Mouse (Mus musculus): ENCODE measurements around the gene Tmem213. TPM values are rescaled to one million over a fixed set of nuclear protein-coding genes. Genes with fewer than 3 reads are reported as not detected.

Gene Tmem213
- total and polyA plus RNA-seq, 3 experiments = not detected

- Histone ChIP-seq H3K4me3 (ENCODE audit: control insufficient read depth in 1 of 2, insufficient read depth in 1 of 2, low read depth in 2 of 2, low read length in 2 of 2) (no peak overlapping the region), H3K27me3 (ENCODE audit: control insufficient read depth in 1 of 2, insufficient read depth in 2 of 2, low read length in 2 of 2) (no peaks in the 10 kb centered on the region), H3K9me3 (replicated peaks; ENCODE audit: insufficient read depth, low read length) (no peaks in the 10 kb centered on the region), H3K27ac (ENCODE audit: control insufficient read depth, low read depth, low read length) (no peak overlapping the region), H3K79me2 (ENCODE audit: control insufficient read depth, insufficient read depth, low read length, poor library complexity) (no peaks in the 10 kb centered on the region), H3K4me1 (ENCODE audit: control insufficient read depth in 1 of 2, insufficient read depth in 2 of 2, low read length in 2 of 2) (no peaks in the 10 kb centered on the region), H3K36me3 (ENCODE audit: control insufficient read depth in 1 of 2, insufficient read depth in 2 of 2, low read length in 2 of 2) (no peaks in the 10 kb centered on the region), H3K9ac (ENCODE audit: control insufficient read depth, low read depth, low read length, poor library complexity, severe bottlenecking) (no peak overlapping the region)
- no peak for TF ChIP-seq TAL1 (IDR thresholded peaks at IDR 0.05; ENCODE audit: low read length)
- no peak for TF ChIP-seq JUND (IDR thresholded peaks at IDR 0.05; ENCODE audit: low read depth, low read length)
- TF ChIP-seq TCF12 (IDR thresholded peaks at IDR 0.05; ENCODE audit: low read depth, low read length) = no peak
- TF ChIP-seq USF2 (IDR thresholded peaks at IDR 0.05; ENCODE audit: borderline replicate concordance in 1 of 2, insufficient read depth in 1 of 2, low read depth in 1 of 2, low read length in 2 of 2) = no peak
- no peak for TF ChIP-seq MYB (IDR thresholded peaks at IDR 0.05; ENCODE audit: low read depth, low read length)
- no peak for TF ChIP-seq MYC (IDR thresholded peaks at IDR 0.05; ENCODE audit: low read depth, low read length)
- TF ChIP-seq POLR2AphosphoS2 (IDR thresholded peaks at IDR 0.05; ENCODE audit: low read length) = no peak
- TF ChIP-seq ETS1 (IDR thresholded peaks at IDR 0.05; ENCODE audit: low read depth, low read length) = no peak
- TF ChIP-seq MAX (IDR thresholded peaks at IDR 0.05; ENCODE audit: low read length) = no peak
- TF ChIP-seq UBTF (IDR thresholded peaks at IDR 0.05; ENCODE audit: borderline replicate concordance, insufficient read depth, low read depth, low read length) = no peak
- TF ChIP-seq MXI1 (IDR thresholded peaks at IDR 0.05; ENCODE audit: low read depth, low read length) = no peak
- no peak for TF ChIP-seq RAD21 (IDR thresholded peaks at IDR 0.05; ENCODE audit: low read depth, low read length)
- TF ChIP-seq MAZ (IDR thresholded peaks at IDR 0.05; ENCODE audit: low read depth, low read length) = no peak
- DNase-seq (ENCODE audit: low read depth, low spot score) = no peak
Measured at GRCm38 (mm10) chr6:38118341-38118740, 9.3 kb downstream of the Tmem213 start.

DNA sequence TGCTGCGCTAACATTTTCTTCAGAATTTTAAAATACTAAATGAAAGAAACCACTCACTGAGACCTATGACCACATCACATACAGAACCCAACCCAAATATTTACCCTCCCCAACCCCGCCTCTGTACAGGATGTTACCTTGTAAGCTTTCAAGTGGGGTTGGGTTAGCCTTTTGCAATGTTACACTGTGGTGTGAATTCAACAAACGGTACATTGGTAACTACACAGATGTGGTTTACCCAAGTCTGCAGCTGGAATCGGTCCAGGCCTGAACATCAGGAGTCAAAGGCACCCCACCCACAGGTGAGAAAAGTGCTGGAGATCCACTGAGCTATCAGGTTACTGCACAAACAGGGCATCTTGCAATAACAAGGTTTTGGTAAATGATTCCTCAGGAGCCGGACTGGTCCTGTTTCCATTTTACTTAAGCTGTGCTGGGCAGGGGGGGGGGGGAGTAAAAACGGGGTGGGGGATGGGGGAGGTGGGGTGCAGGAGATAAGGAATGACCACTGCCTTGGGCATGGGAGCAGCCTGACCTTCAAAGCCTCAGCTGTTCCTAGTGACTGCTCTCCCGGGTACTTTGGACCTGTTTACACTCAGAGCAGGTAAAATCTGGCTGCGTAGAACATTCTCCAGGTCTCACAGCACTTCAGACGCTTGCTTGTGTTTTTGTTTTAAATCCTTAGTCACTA, 11.8 kb downstream of the Tmem213 start:
- DNase-seq (ENCODE audit: low read depth, low spot score) = no peak

DNA sequence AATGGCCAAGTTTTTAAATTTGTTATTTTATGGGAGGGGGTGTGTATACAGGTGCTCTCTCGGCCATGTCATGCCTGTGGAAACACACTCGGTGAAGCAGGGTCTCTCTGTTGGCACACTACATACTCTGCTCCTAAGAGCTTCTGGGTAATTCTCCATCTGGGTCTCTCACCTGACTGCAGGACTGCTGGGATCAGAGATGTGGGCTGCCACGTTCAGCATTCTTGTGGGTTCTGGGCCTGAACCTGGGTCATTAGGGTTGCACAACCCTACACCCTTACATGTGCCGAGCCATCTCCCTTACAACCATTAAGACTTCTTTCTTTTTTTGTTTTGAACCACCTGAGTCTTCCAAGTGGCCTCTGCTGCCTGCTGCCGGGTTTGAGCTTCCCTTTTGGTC, 12.8 kb downstream of the Tmem213 start:
- no peaks in the 10 kb centered on the region for H3K4me1 ChIP-seq (ENCODE audit: control insufficient read depth in 1 of 2, insufficient read depth in 2 of 2, low read length in 2 of 2)
- no peak overlapping the region for H3K27ac ChIP-seq (ENCODE audit: control insufficient read depth, low read depth, low read length)
- no peaks in the 10 kb centered on the region for H3K36me3 ChIP-seq (ENCODE audit: control insufficient read depth in 1 of 2, insufficient read depth in 2 of 2, low read length in 2 of 2)
- H3K79me2 ChIP-seq (ENCODE audit: control insufficient read depth, insufficient read depth, low read length, poor library complexity) = no peaks in the 10 kb centered on the region
- TF ChIP-seq MEF2A (IDR thresholded peaks at IDR 0.05; ENCODE audit: extremely low read depth, insufficient replicate concordance, low read depth, low read length, poor library complexity, severe bottlenecking) = no peak
- no peak for TF ChIP-seq ELF1 (IDR thresholded peaks at IDR 0.05; ENCODE audit: low read depth, low read length)
- no peak for TF ChIP-seq CTCF (IDR thresholded peaks at IDR 0.05 in 2 of 3, conservative IDR thresholded peaks at IDR 0.05 in 1 of 3; ENCODE audit: control insufficient read depth in 1 of 3, insufficient read depth in 1 of 3, low read depth in 2 of 3, low read length in 3 of 3, poor library complexity in 1 of 3, severe bottlenecking in 1 of 3)
- no peak for TF ChIP-seq MAZ (IDR thresholded peaks at IDR 0.05; ENCODE audit: low read depth, low read length)
- no peak for TF ChIP-seq UBTF (IDR thresholded peaks at IDR 0.05; ENCODE audit: borderline replicate concordance, insufficient read depth, low read depth, low read length)
- no peak for TF ChIP-seq KAT2A (conservative IDR thresholded peaks at IDR 0.05; ENCODE audit: low read depth, low read length)
- TF ChIP-seq TAL1 (IDR thresholded peaks at IDR 0.05; ENCODE audit: low read length) = no peak
- TF ChIP-seq MAX (IDR thresholded peaks at IDR 0.05; ENCODE audit: low read length) = no peak
- no peak for TF ChIP-seq NELFE (IDR thresholded peaks at IDR 0.05; ENCODE audit: low read depth, low read length)
- no peaks in the 10 kb centered on the region for H3K27me3 ChIP-seq (ENCODE audit: control insufficient read depth in 1 of 2, insufficient read depth in 2 of 2, low read length in 2 of 2)
- H3K9me3 ChIP-seq (replicated peaks; ENCODE audit: insufficient read depth, low read length) = no peaks in the 10 kb centered on the region
- no peak overlapping the region for H3K4me3 ChIP-seq (ENCODE audit: control insufficient read depth in 1 of 2, insufficient read depth in 1 of 2, low read depth in 2 of 2, low read length in 2 of 2)
- DNase-seq (ENCODE audit: low read depth, low spot score) = no peak
- H3K9ac ChIP-seq (ENCODE audit: control insufficient read depth, low read depth, low read length, poor library complexity, severe bottlenecking) = no peak overlapping the region

More for the DNA sequence above, 11.8 kb downstream of the Tmem213 start:
- Histone ChIP-seq H3K27ac (ENCODE audit: control insufficient read depth, low read depth, low read length) (no peak overlapping the region), H3K4me1 (ENCODE audit: control insufficient read depth in 1 of 2, insufficient read depth in 2 of 2, low read length in 2 of 2) (no peaks in the 10 kb centered on the region), H3K9me3 (replicated peaks; ENCODE audit: insufficient read depth, low read length) (no peaks in the 10 kb centered on the region), H3K4me3 (ENCODE audit: control insufficient read depth in 1 of 2, insufficient read depth in 1 of 2, low read depth in 2 of 2, low read length in 2 of 2) (no peak overlapping the region), H3K36me3 (ENCODE audit: control insufficient read depth in 1 of 2, insufficient read depth in 2 of 2, low read length in 2 of 2) (no peaks in the 10 kb centered on the region), H3K27me3 (ENCODE audit: control insufficient read depth in 1 of 2, insufficient read depth in 2 of 2, low read length in 2 of 2) (no peaks in the 10 kb centered on the region), H3K9ac (ENCODE audit: control insufficient read depth, low read depth, low read length, poor library complexity, severe bottlenecking) (no peak overlapping the region), H3K79me2 (ENCODE audit: control insufficient read depth, insufficient read depth, low read length, poor library complexity) (no peaks in the 10 kb centered on the region)
- TF ChIP-seq ZNF384 (IDR thresholded peaks at IDR 0.05; ENCODE audit: low read depth, low read length) = no peak

All from MEL (cell line).